Mouse (Mus musculus) testis, adult 2 months (tissue): ENCODE results near the gene Hnrnpl. TPM values are rescaled to one million over a fixed set of nuclear protein-coding genes. Genes with fewer than 3 reads are reported as not detected.
A peak's percentile ranks its signal among the peaks of the same experiment; 100 is the strongest.

Source experiments
- H3K27ac ChIP-seq: fragments of 200-500 bp; 2 replicates; pipeline ENCODE4 v1.5.1; 2012; ENCODE audit warnings: low read depth, low read length; ENCODE audit not compliant: control insufficient read depth, insufficient read depth
- H3K27me3 ChIP-seq: fragments of 200-500 bp; 2 replicates; pipeline ENCODE4 v1.6.1; 2012; ENCODE audit warnings: mild to moderate bottlenecking, low read length, moderate library complexity; ENCODE audit not compliant: control insufficient read depth, insufficient read depth
- H3K36me3 ChIP-seq: fragments of 200-500 bp; 2 replicates; pipeline ENCODE4 v1.6.1; 2012; ENCODE audit warnings: mild to moderate bottlenecking, low read length; ENCODE audit not compliant: control insufficient read depth, insufficient read depth
- H3K4me1 ChIP-seq: fragments of 200-500 bp; 2 replicates; pipeline ENCODE4 v1.6.1; 2012; ENCODE audit warnings: low read length; ENCODE audit not compliant: control insufficient read depth, insufficient read depth
- H3K4me3 ChIP-seq: fragments of 200-500 bp; 2 replicates; pipeline ENCODE4 v1.5.1; 2012; ENCODE audit warnings: low read depth, mild to moderate bottlenecking, low read length, moderate library complexity, mixed read lengths; ENCODE audit not compliant: control insufficient read depth
- CTCF ChIP-seq: fragments of 200-500 bp; IDR thresholded peaks from 2 replicates; pipeline ENCODE4 v1.5.1; 2012; ENCODE audit warnings: low read depth, mild to moderate bottlenecking, inconsistent platforms, low read length, moderate library complexity; ENCODE audit not compliant: control insufficient read depth, insufficient read depth, insufficient replicate concordance
- POLR2A ChIP-seq: fragments of 200-500 bp; IDR thresholded peaks from 2 replicates; pipeline ENCODE4 v1.6.1; 2012; ENCODE audit warnings: low read depth, mild to moderate bottlenecking, inconsistent platforms, low read length, moderate library complexity; ENCODE audit not compliant: control insufficient read depth
- polyA plus RNA-seq: library from polyadenylated mRNA; depleted of rRNA; stranded (reverse); fragments of >200 nt; gene quantifications from 2 replicates; pipeline ENCODE4 v1.2.3, GENCODE M21; 2012

Gene Hnrnpl
- polyA plus RNA-seq, 1 experiment, result 200 TPM

- peak overlapping the region; percentile 91 for H3K4me3 ChIP-seq
- no peaks in the 10 kb centered on the region for H3K27me3 ChIP-seq
- H3K27ac ChIP-seq, result peak overlapping the region; percentile 93
- H3K4me1 ChIP-seq, result peaks cover 10% of the 10 kb centered on the region
- H3K36me3 ChIP-seq, result no peaks in the 10 kb centered on the region; the same call in none of the 2 replicates
- TF ChIP-seq POLR2A (no peak), CTCF (no peak)
Measured at GRCm38 (mm10) chr7:28825686-28826401, 17.5 kb downstream of the Hnrnpl start.

- no peak overlapping the region for H3K4me3 ChIP-seq
- peak overlapping the region; percentile 58 for H3K27ac ChIP-seq
- no peaks in the 10 kb centered on the region; the same call in none of the 2 replicates for H3K36me3 ChIP-seq
- no peaks in the 10 kb centered on the region for H3K27me3 ChIP-seq
- TF ChIP-seq POLR2A (no peak), CTCF (no peak)
- H3K4me1 ChIP-seq, result peaks cover 14% of the 10 kb centered on the region
Measured at GRCm38 (mm10) chr7:28826402-28826772, 18.0 kb downstream of the Hnrnpl start.

- no peak overlapping the region for H3K4me3 ChIP-seq
- H3K27ac ChIP-seq, result no peak overlapping the region
- no peaks in the 10 kb centered on the region for H3K27me3 ChIP-seq
- peaks cover 18% of the 10 kb centered on the region for H3K4me1 ChIP-seq
- H3K36me3 ChIP-seq, result no peaks in the 10 kb centered on the region; the same call in 1 of the 2 replicates
- no peak for TF ChIP-seq CTCF
- no peak for TF ChIP-seq POLR2A
Measured at GRCm38 (mm10) chr7:28827338-28827737, 19.0 kb downstream of the Hnrnpl start.

GRCm38 (mm10) chr7:28829821-28830220, 21.5 kb downstream of the Hnrnpl start:
- H3K27me3 ChIP-seq, result no peaks in the 10 kb centered on the region
- no peak overlapping the region for H3K27ac ChIP-seq

GRCm38 (mm10) chr7:28830981-28831380, 22.6 kb downstream of the Hnrnpl start:
- no peak for TF ChIP-seq POLR2A
- no peaks in the 10 kb centered on the region for H3K27me3 ChIP-seq
- no peak overlapping the region for H3K4me3 ChIP-seq
- H3K4me1 ChIP-seq, result peaks cover 12% of the 10 kb centered on the region
- H3K36me3 ChIP-seq, result no peaks in the 10 kb centered on the region; the same call in 1 of the 2 replicates
- H3K27ac ChIP-seq, result no peak overlapping the region

More at GRCm38 (mm10) chr7:28829821-28830220, 21.5 kb downstream of the Hnrnpl start:
- H3K4me3 ChIP-seq, result no peak overlapping the region
- H3K4me1 ChIP-seq, result peaks cover 12% of the 10 kb centered on the region
- TF ChIP-seq CTCF (no peak), POLR2A (no peak)
- no peaks in the 10 kb centered on the region; the same call in 1 of the 2 replicates for H3K36me3 ChIP-seq

- 0 out of 2 replicates have a peak, but pooled peaks have one; percentile 15 for TF ChIP-seq POLR2A
- TF ChIP-seq CTCF, result no peak
- H3K4me3 ChIP-seq, result peak overlapping the region; percentile 23
- H3K27me3 ChIP-seq, result no peaks in the 10 kb centered on the region
- H3K4me1 ChIP-seq, result peaks cover 9% of the 10 kb centered on the region
- no peak overlapping the region for H3K27ac ChIP-seq
- H3K36me3 ChIP-seq, result no peaks in the 10 kb centered on the region; the same call in 1 of the 2 replicates
Measured at GRCm38 (mm10) chr7:28831411-28832125, 23.2 kb downstream of the Hnrnpl start.

GRCm38 (mm10) chr7:28832137-28832536, 23.8 kb downstream of the Hnrnpl start:
- no peak for TF ChIP-seq POLR2A
- no peak for TF ChIP-seq CTCF
- Histone ChIP-seq H3K27me3 (no peaks in the 10 kb centered on the region), H3K4me3 (peak overlapping the region; percentile 23; the same call in 1 of the 2 replicates), H3K27ac (no peak overlapping the region), H3K4me1 (peaks cover 9% of the 10 kb centered on the region), H3K36me3 (no peaks in the 10 kb centered on the region; the same call in 1 of the 2 replicates)
